Mouse (Mus musculus): Measurements from ENCODE around the gene Shc1. TPM values are rescaled to one million over a fixed set of nuclear protein-coding genes. Genes with fewer than 3 reads are reported as not detected.
A peak's percentile ranks its signal among the peaks of the same experiment; 100 is the strongest.

Gene Shc1
- total RNA-seq (2021): 10 to 100 TPM; 13.8 to 14.5 TPM

GRCm38 (mm10) chr3:89418170-89418860 is at the start of gene Shc1, which contains the start of gene Cks1b:
Gene Shc1, plus strand, starts transcription at chr3:89418443.
Gene Cks1b, minus strand, starts transcription at chr3:89418383.
- intact Hi-C loops (cut with DNase I): no loop called here

GRCm38 (mm10) chr3:89373581-89374231 is 44.5 kb upstream of the Shc1 start:
- DNase-seq: no peak
- intact Hi-C loops (cut with DNase I): no loop called here

More at GRCm38 (mm10) chr3:89418170-89418860, at the start of gene Shc1, which contains the start of gene Cks1b:
- DNase-seq: peak; percentile 94

GRCm38 (mm10) chr3:89377831-89378230 is 40.4 kb upstream of the Shc1 start:
- DNase-seq: no peak
- intact Hi-C loops (cut with DNase I): no loop called here

GRCm38 (mm10) chr3:89378394-89379067 is 39.7 kb upstream of the Shc1 start:
- peak; percentile 82 for DNase-seq
- intact Hi-C loops (cut with DNase I): no loop called here

- intact Hi-C loops (cut with DNase I): no loop called here
- DNase-seq: no peak
Observed at GRCm38 (mm10) chr3:89379388-89380131, 38.7 kb upstream of the Shc1 start.

GRCm38 (mm10) chr3:89380291-89380690 is 38.0 kb upstream of the Shc1 start:
- intact Hi-C loops (cut with DNase I): no loop called here
- no peak for DNase-seq

- intact Hi-C loops (cut with DNase I): no loop called here
- DNase-seq: no peak
Observed at GRCm38 (mm10) chr3:89380711-89381110, 37.5 kb upstream of the Shc1 start.

- intact Hi-C loops (cut with DNase I): no loop called here
Observed at GRCm38 (mm10) chr3:89381233-89381632, 37.0 kb upstream of the Shc1 start.

GRCm38 (mm10) chr3:89382033-89382882 is 36.0 kb upstream of the Shc1 start:
- no peak for DNase-seq
- intact Hi-C loops (cut with DNase I): no loop called here

More at GRCm38 (mm10) chr3:89381233-89381632, 37.0 kb upstream of the Shc1 start:
- DNase-seq: no peak

GRCm38 (mm10) chr3:89382950-89383349 is 35.3 kb upstream of the Shc1 start:
- intact Hi-C loops (cut with DNase I): no loop called here
- DNase-seq: no peak

- intact Hi-C loops (cut with DNase I): no loop called here
- DNase-seq: no peak
Observed at GRCm38 (mm10) chr3:89383651-89384255, 34.5 kb upstream of the Shc1 start.

- intact Hi-C loops (cut with DNase I): no loop called here
- no peak for DNase-seq
Observed at GRCm38 (mm10) chr3:89384331-89385076, 33.7 kb upstream of the Shc1 start.

GRCm38 (mm10) chr3:89385451-89385850 is 32.8 kb upstream of the Shc1 start:
- DNase-seq: no peak
- intact Hi-C loops (cut with DNase I): no loop called here

- intact Hi-C loops (cut with DNase I): no loop called here
- no peak for DNase-seq
Observed at GRCm38 (mm10) chr3:89386438-89387420, 31.5 kb upstream of the Shc1 start.

- no peak for DNase-seq
- intact Hi-C loops (cut with DNase I): no loop called here
Observed at GRCm38 (mm10) chr3:89387632-89388031, 30.6 kb upstream of the Shc1 start.

GRCm38 (mm10) chr3:89388134-89388881 is 29.9 kb upstream of the Shc1 start:
- intact Hi-C loops (cut with DNase I): no loop called here
- peak; percentile 66 for DNase-seq

Data from left cerebral cortex, postnatal 4 days (tissue).